Mouse (Mus musculus): ENCODE measurements around the gene 1110017D15Rik.

GRCm38 (mm10) chr4:41507326-41507924 lies 9.7 kb downstream of the 1110017D15Rik start:
- TF ChIP-seq CTCF (IDR thresholded peaks at IDR 0.05; ENCODE audit: low read depth, low read length), result no peak
- no peak for TF ChIP-seq TAL1 (conservative IDR thresholded peaks at IDR 0.05; ENCODE audit: low read depth, low read length)
- no peak for TF ChIP-seq POLR2AphosphoS5 (IDR thresholded peaks at IDR 0.05; ENCODE audit: insufficient replicate concordance, low read depth, low read length)
- TF ChIP-seq GATA1 (IDR thresholded peaks at IDR 0.05; ENCODE audit: borderline replicate concordance, low read length), result no peak

Data from G1E (cell line).